Mouse (Mus musculus) liver, embryonic 14.5 days (tissue): Measurements from ENCODE around the gene Clybl. TPM values are rescaled to one million over a fixed set of nuclear protein-coding genes. Genes with fewer than 3 reads are reported as not detected.

Source experiments
- ATAC-seq: fragments of 200-750 bp; cut with Nextera tagmentation; 2 replicates; pipeline ENCODE4 v1.8.0; 2017; ENCODE audit warnings: moderate number of reproducible peaks, mild to moderate bottlenecking, moderate library complexity; ENCODE audit not compliant: insufficient read depth
- DNase-seq, 3 experiments: peaks; one replicate each; pipeline ENCODE4 v3.0.0-alpha.2; 2012 to 2013; ENCODE audit warnings: low read depth in 3 of 3, low spot score in 3 of 3
- H3K27ac ChIP-seq: fragments of 300-500 bp; sonication (generic); 2 replicates; pipeline ENCODE4 v1.5.1; 2014; ENCODE audit warnings: moderate library complexity, mild to moderate bottlenecking, control low read depth, inconsistent platforms
- H3K27me3 ChIP-seq: fragments of 300-500 bp; sonication (generic); 2 replicates; pipeline ENCODE4 v1.6.1; 2014; ENCODE audit warnings: mild to moderate bottlenecking, low read length, moderate library complexity; ENCODE audit not compliant: control insufficient read depth, insufficient read depth
- H3K36me3 ChIP-seq: fragments of 300-500 bp; sonication (generic); replicated peaks from 2 replicates; pipeline ENCODE4 v1.6.1; 2014; ENCODE audit warnings: low read depth; ENCODE audit not compliant: control insufficient read depth, insufficient read depth
- H3K4me1 ChIP-seq, 2 experiments: fragments of 200-500 bp in 1 of 2; fragments of 300-500 bp in 1 of 2; sonication (generic) in 1 of 2; replicated peaks; 2 replicates each; pipeline ENCODE4 v1.6.1; 2012 to 2014; ENCODE audit warnings: antibody characterized with exemption in 1 of 2, inconsistent platforms in 1 of 2, low read length in 1 of 2; ENCODE audit not compliant: control insufficient read depth in 2 of 2, insufficient read depth in 2 of 2
- H3K4me2 ChIP-seq: fragments of 300-500 bp; sonication (generic); 2 replicates; pipeline ENCODE4 v1.6.1; 2014; ENCODE audit warnings: low read depth, mild to moderate bottlenecking, control low read depth, moderate library complexity
- H3K4me3 ChIP-seq, 2 experiments: fragments of 200-500 bp in 1 of 2; fragments of 300-500 bp in 1 of 2; sonication (generic) in 1 of 2; 2 replicates each; pipeline ENCODE4 v1.5.1; 2012 to 2014; ENCODE audit warnings: low read depth in 2 of 2, low read length in 2 of 2, mild to moderate bottlenecking in 2 of 2, control low read depth in 1 of 2, inconsistent platforms in 1 of 2, moderate library complexity in 1 of 2; ENCODE audit not compliant: insufficient read depth in 1 of 2
- H3K9ac ChIP-seq: fragments of 300-500 bp; sonication (generic); replicated peaks from 2 replicates; pipeline ENCODE4 v1.6.1; 2014; ENCODE audit warnings: mild to moderate bottlenecking, control low read depth, moderate library complexity
- H3K9me3 ChIP-seq: fragments of 300-500 bp; sonication (generic); 2 replicates; pipeline ENCODE4 v1.6.1; 2016; ENCODE audit warnings: low read length, mixed read lengths; ENCODE audit not compliant: control insufficient read depth
- CTCF ChIP-seq: IDR thresholded peaks from 2 replicates; pipeline ENCODE4 v1.5.1; 2016; ENCODE audit warnings: antibody characterized with exemption, low read depth, control low read depth
- EP300 ChIP-seq: IDR thresholded peaks from 2 replicates; pipeline ENCODE4 v1.6.1; 2016; ENCODE audit warnings: antibody characterized with exemption, low read depth
- WGBS: fragments of 180-500 bp; shearing (Covaris S2); extraction: QIAGEN DNeasy Blood & Tissue Kit; methylation state at CpG from one replicate; pipeline ENCODE4 v1.1.7; 2014; ENCODE audit not compliant: insufficient replicate concordance; 5-methylcytosine and 5-hydroxymethylcytosine counted together
- polyA plus RNA-seq, 2 experiments: library from polyadenylated mRNA; depleted of rRNA in 1 of 2; stranded (reverse) in 1 of 2; unstranded in 1 of 2; fragments of >200 nt; fragmentation: Nextera tagmentation in 1 of 2; extraction: Ambion mirVana in 1 of 2; gene quantifications; 2 replicates each; pipeline versions ENCODE4 v1.2.1 to v1.2.3; 2012 to 2014

The Clybl gene
- polyA plus RNA-seq, 2 experiments, result 15.6 to 28.9 TPM

DNA sequence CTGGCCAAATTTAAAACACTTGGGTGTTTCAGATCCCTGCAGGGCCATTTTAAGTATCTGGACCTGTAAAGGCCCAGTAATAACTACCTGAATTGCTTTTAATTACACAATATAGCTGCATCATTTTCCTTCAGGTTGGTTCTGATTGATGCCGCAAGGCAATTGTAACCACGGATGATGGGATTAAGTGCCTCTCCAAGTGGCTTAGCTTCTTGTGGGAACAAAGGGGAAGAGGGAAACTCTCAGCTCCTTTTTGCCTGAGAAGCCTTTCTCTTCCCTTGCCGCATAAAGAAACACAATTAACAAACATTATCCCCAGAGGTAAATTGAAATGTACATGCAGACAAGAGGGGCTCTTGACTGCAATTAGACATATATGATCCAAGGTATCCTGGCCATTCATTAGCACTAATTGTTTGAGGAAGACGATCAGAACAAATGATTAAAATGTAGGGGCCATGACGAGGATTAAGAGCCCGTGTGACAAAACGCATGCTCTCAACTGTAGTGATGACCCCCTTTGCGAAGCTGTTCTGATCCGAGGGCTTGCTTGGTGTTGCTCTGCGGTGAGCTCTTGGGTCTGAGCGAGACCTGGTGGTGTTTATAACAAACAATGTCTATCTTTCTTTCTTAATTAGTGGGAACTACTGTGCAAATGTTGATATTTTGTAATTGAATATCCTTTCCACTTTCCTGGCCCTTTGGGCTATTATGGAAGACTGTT, 116.0 kb downstream of the Clybl start:
- H3K36me3 ChIP-seq, result no peaks in the 10 kb centered on the region
- H3K27ac ChIP-seq, result no peak overlapping the region
- no peaks in the 10 kb centered on the region for H3K9me3 ChIP-seq
- no peaks in the 10 kb centered on the region for H3K4me1 ChIP-seq
- H3K27me3 ChIP-seq, result no peaks in the 10 kb centered on the region
- no peak overlapping the region for H3K4me2 ChIP-seq
- no peak overlapping the region for H3K9ac ChIP-seq
- 65% methylated on average over 11 of the region's 11 CpGs for WGBS
- no peak overlapping the region for H3K4me3 ChIP-seq
- DNase-seq (no peak), ATAC-seq (no peak)
- TF ChIP-seq EP300, result no peak
- TF ChIP-seq CTCF, result no peak

DNA sequence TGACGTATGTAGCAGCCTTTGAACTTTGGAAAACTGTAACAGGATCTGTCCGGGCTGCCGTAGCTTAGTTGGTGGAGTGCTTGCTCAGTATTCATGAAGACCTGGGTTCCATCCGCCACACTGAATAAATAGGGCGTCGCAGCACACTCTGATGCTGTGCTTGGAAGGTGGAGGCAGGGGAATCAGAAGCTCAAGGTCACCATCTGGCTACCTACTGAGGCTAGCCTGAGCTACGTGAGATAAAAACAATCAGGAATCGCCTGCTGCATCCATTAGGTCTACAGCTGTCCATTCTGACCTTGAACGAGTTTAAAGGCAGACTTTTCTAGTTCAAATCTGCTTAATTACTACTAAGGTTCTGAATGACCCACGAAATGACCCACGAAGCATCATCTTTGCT, 118.8 kb downstream of the Clybl start:
- no peak for TF ChIP-seq EP300
- no peak for TF ChIP-seq CTCF
- H3K9ac ChIP-seq, result no peak overlapping the region
- DNase-seq, result no peak
- H3K36me3 ChIP-seq, result no peaks in the 10 kb centered on the region
- H3K9me3 ChIP-seq, result no peaks in the 10 kb centered on the region
- WGBS, result 76% methylated on average over 11 of the region's 11 CpGs
- H3K4me3 ChIP-seq, result no peak overlapping the region
- H3K4me1 ChIP-seq, result no peaks in the 10 kb centered on the region
- H3K27me3 ChIP-seq, result no peaks in the 10 kb centered on the region
- no peak for ATAC-seq
- no peak overlapping the region for H3K27ac ChIP-seq
- no peak overlapping the region for H3K4me2 ChIP-seq

DNA sequence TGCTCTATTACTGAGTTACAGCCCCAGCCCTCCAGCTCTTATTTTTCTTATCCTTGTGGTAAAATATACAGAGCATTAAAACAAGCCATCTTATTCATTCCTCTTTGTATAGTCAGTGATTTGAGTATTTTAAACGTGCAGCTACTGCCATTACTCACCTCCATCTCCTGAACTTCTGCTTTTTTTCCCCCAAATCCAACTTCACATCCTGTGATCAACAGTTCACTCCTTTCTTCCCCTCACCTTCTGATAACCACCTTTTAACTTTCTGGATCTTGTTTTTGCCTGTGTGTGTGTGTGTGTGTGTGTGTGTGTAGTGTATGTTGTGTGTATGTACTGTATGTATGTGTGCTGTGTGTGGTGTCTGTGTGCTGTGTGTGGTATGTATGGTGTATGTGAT, 122.3 kb downstream of the Clybl start:
- DNase-seq (no peak), ATAC-seq (no peak)
- Histone ChIP-seq H3K27me3 (no peaks in the 10 kb centered on the region), H3K4me3 (no peak overlapping the region), H3K9ac (no peak overlapping the region), H3K9me3 (no peaks in the 10 kb centered on the region), H3K4me2 (no peak overlapping the region), H3K36me3 (no peaks in the 10 kb centered on the region), H3K27ac (no peak overlapping the region), H3K4me1 (no peaks in the 10 kb centered on the region)
- WGBS, result 8% methylated on average over 1 of the region's 1 CpGs
- TF ChIP-seq CTCF (no peak), EP300 (no peak)

- H3K36me3 ChIP-seq, result no peaks in the 10 kb centered on the region
These were observed 123.6 kb downstream of the Clybl start for GRCm38 (mm10) chr14:122305132-122305531.

DNA sequence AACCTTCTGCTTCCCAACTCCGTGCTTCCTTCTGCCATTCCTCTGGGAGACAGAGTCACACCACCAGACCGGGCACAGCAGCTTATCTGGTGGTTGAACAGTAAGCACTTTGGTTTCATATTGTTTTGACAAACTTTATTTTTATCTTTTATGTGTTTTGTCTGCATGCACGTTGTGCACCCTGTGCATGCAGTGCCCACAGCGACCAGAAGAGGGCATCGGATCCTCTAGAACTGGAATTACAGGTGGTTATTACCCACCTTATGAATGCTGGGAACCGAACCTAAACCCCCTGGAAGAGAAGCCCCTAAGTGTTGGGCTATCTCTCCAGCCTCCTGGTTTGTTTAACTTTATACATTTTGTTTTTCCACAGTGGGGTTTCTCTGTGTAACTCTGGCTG, 130.9 kb downstream of the Clybl start:
- Histone ChIP-seq H3K9me3 (no peaks in the 10 kb centered on the region), H3K27me3 (no peaks in the 10 kb centered on the region), H3K4me2 (no peak overlapping the region), H3K9ac (no peak overlapping the region), H3K36me3 (no peaks in the 10 kb centered on the region), H3K4me3 (no peak overlapping the region), H3K27ac (no peak overlapping the region), H3K4me1 (no peaks in the 10 kb centered on the region)
- ATAC-seq (no peak), DNase-seq (no peak)
- no peak for TF ChIP-seq EP300
- TF ChIP-seq CTCF, result peak; percentile 50
- 83% methylated on average over 6 of the region's 6 CpGs for WGBS

More at GRCm38 (mm10) chr14:122305132-122305531, 123.6 kb downstream of the Clybl start:
- ATAC-seq, result no peak
- Histone ChIP-seq H3K4me1 (no peaks in the 10 kb centered on the region), H3K4me3 (no peak overlapping the region), H3K4me2 (no peak overlapping the region), H3K9me3 (no peaks in the 10 kb centered on the region), H3K27ac (no peak overlapping the region), H3K27me3 (no peaks in the 10 kb centered on the region), H3K9ac (no peak overlapping the region)
- 71% methylated on average over 8 of the region's 8 CpGs for whole genome bisulfite sequencing
- DNase-seq, result no peak
- no peak for TF ChIP-seq EP300
- TF ChIP-seq CTCF, result no peak
